Mouse (Mus musculus) myocyte (in vitro differentiated cells): ENCODE measurements at regions not wholly inside any gene's neighbourhood (a gene's known extent, or its start where the extent isn't known, plus 50 kb on each side); places are given as distances from the start of the nearest gene placed in this dataset.

ENCODE experiments used
- H3K27me3 ChIP-seq: one replicate; pipeline ENCODE4 v1.6.1; 2011; ENCODE audit not compliant: control insufficient read depth, insufficient read depth, insufficient read length
- H3K36me3 ChIP-seq: one replicate; pipeline ENCODE4 v1.6.1; 2011; ENCODE audit not compliant: control insufficient read depth, insufficient read depth
- H3K4me2 ChIP-seq: one replicate; pipeline ENCODE4 v1.6.1; 2011; ENCODE audit warnings: low read depth, control low read depth
- H3K4me3 ChIP-seq: one replicate; pipeline ENCODE4 v1.5.1; 2011; ENCODE audit warnings: mild to moderate bottlenecking, control low read depth, moderate library complexity
- H3K79me2 ChIP-seq: one replicate; pipeline ENCODE4 v1.6.1; 2011; ENCODE audit not compliant: control insufficient read depth, insufficient read depth
- H3ac ChIP-seq: one replicate; pipeline ENCODE4 v1.6.1; 2011; ENCODE audit not compliant: control insufficient read depth, insufficient read length
- CEBPB ChIP-seq: IDR thresholded peaks from 2 replicates; pipeline ENCODE4 v1.6.1; 2011; ENCODE audit warnings: mild to moderate bottlenecking, moderate library complexity; ENCODE audit not compliant: poor library complexity, insufficient read depth, severe bottlenecking
- E2F4 ChIP-seq: IDR thresholded peaks from one replicate; pipeline ENCODE4 v1.6.1; 2011; ENCODE audit warnings: mild to moderate bottlenecking, control low read depth, moderate library complexity; ENCODE audit not compliant: insufficient read depth
- MAX ChIP-seq: IDR thresholded peaks from one replicate; pipeline ENCODE4 v1.6.1; 2011; ENCODE audit warnings: low read depth, mild to moderate bottlenecking, control low read depth
- MYOD1 ChIP-seq, 3 experiments: IDR thresholded peaks; one replicate each; pipeline ENCODE4 v1.6.1; 2011; ENCODE audit warnings: control low read depth in 2 of 3, low read depth in 2 of 3, mild to moderate bottlenecking in 2 of 3, moderate library complexity in 1 of 3; ENCODE audit not compliant: insufficient read length in 2 of 3, control insufficient read depth in 1 of 3
- MYOG ChIP-seq, 3 experiments: IDR thresholded peaks; one replicate each; pipeline ENCODE4 v1.6.1; 2011; ENCODE audit warnings: control low read depth in 2 of 3, low read depth in 2 of 3, mild to moderate bottlenecking in 2 of 3; ENCODE audit not compliant: insufficient read length in 2 of 3, control insufficient read depth in 1 of 3, insufficient read depth in 1 of 3
- POLR2A ChIP-seq: IDR thresholded peaks from one replicate; pipeline ENCODE4 v1.6.1; 2011; ENCODE audit warnings: low read depth, mild to moderate bottlenecking, control low read depth, moderate library complexity; ENCODE audit not compliant: insufficient read length
- POLR2AphosphoS2 ChIP-seq: IDR thresholded peaks from one replicate; pipeline ENCODE4 v1.6.1; 2011; ENCODE audit warnings: low read depth, control low read depth; ENCODE audit not compliant: insufficient read length
- REST ChIP-seq: IDR thresholded peaks from one replicate; pipeline ENCODE4 v1.6.1; 2011; ENCODE audit warnings: mild to moderate bottlenecking, control low read depth, moderate library complexity; ENCODE audit not compliant: insufficient read depth, insufficient read length
- SRF ChIP-seq: IDR thresholded peaks from one replicate; pipeline ENCODE4 v1.6.1; 2011; ENCODE audit warnings: low read depth; ENCODE audit not compliant: control insufficient read depth, insufficient read length
- TCF12 ChIP-seq: IDR thresholded peaks from one replicate; pipeline ENCODE4 v1.6.1; 2011; ENCODE audit warnings: mild to moderate bottlenecking, control low read depth; ENCODE audit not compliant: poor library complexity, insufficient read depth, severe bottlenecking
- TCF3 ChIP-seq: IDR thresholded peaks from one replicate; pipeline ENCODE4 v1.6.1; 2011; ENCODE audit warnings: low read depth, control low read depth; ENCODE audit not compliant: insufficient read length
- USF1 ChIP-seq: IDR thresholded peaks from one replicate; pipeline ENCODE4 v1.6.1; 2011; ENCODE audit warnings: low read depth, mild to moderate bottlenecking, control low read depth, moderate library complexity

DNA sequence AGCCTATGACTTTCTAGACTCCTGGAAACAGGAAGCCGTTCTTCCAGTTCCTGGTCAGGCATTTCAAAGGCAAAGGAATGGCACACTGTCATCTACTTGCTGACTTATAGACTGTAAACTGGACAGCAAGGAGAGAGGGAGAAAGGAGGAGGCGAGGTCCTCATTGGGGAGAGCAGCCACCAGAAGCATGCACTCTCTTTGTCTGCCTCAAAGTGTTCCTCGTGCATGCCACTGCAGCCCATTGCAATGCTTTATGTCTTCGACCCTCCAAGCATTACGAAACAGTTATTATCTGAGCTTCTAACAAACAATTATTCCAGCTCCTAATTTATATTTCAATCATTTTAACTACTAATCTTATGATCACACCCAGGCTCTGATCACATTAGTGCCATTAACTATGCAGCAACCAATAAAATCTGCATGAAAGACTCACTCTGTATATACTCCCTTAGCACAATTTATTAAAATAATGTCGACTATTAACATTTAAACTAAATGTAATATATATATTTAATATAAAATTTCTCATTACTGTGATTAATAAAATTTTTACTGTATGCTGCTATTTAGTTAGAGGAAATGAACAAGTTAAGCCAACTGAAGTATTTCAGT lies 417.1 kb downstream of the Meis1 start:
- TF ChIP-seq CEBPB (no peak), MYOG (IDR thresholded peaks at IDR 0.05; ENCODE audit: control insufficient read depth in 1 of 3, insufficient read depth in 1 of 3, insufficient read length in 2 of 3, low read depth in 2 of 3) (no peak), POLR2AphosphoS2 (no peak), SRF (no peak)
- no peaks in the 10 kb centered on the region for H3K27me3 ChIP-seq
- no peak overlapping the region for H3K4me2 ChIP-seq
- H3K79me2 ChIP-seq, result no peaks in the 10 kb centered on the region
- H3ac ChIP-seq, result no peak overlapping the region
- H3K4me3 ChIP-seq, result no peak overlapping the region
- H3K36me3 ChIP-seq, result no peaks in the 10 kb centered on the region

DNA sequence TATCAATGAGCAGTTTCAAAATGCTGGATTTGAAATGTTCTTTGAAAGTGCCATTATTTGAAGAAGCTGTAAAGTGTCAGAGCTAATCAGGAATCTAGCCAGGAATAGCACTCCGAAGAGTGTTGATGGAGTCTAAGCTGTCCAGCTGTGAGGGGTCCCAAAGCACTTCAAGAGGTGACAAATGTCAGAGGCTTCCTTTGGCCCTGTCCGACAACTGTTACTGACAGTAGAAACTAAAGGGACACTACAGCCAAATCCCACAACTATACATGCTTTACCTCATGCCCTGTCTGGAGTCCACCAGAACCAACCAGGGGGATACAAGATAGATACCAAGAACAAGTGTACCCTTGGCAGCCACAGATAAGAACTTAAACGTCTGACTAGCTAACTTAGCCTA lies 420.4 kb downstream of the Meis1 start:
- Histone ChIP-seq H3K4me2 (no peak overlapping the region), H3K27me3 (no peaks in the 10 kb centered on the region), H3K4me3 (no peak overlapping the region), H3K79me2 (no peaks in the 10 kb centered on the region), H3ac (no peak overlapping the region), H3K36me3 (no peaks in the 10 kb centered on the region)
- TF ChIP-seq MYOD1 (IDR thresholded peaks at IDR 0.05; ENCODE audit: control insufficient read depth in 1 of 3, insufficient read length in 2 of 3, low read depth in 2 of 3) (no peak), POLR2AphosphoS2 (no peak), SRF (no peak), USF1 (no peak), CEBPB (no peak), REST (no peak), TCF12 (no peak), POLR2A (no peak), TCF3 (no peak)

GRCm38 (mm10) chr11:18596996-18597395 lies 421.8 kb downstream of the Meis1 start:
- H3K4me3 ChIP-seq, result no peak overlapping the region
- no peak overlapping the region for H3K4me2 ChIP-seq
- no peaks in the 10 kb centered on the region for H3K36me3 ChIP-seq
- no peaks in the 10 kb centered on the region for H3K27me3 ChIP-seq
- TF ChIP-seq SRF (no peak), USF1 (no peak), MAX (no peak), REST (no peak), CEBPB (no peak), TCF12 (no peak), POLR2A (no peak), TCF3 (no peak), POLR2AphosphoS2 (no peak), E2F4 (no peak), MYOG (IDR thresholded peaks at IDR 0.05; ENCODE audit: control insufficient read depth in 1 of 3, insufficient read depth in 1 of 3, insufficient read length in 2 of 3, low read depth in 2 of 3) (no peak), MYOD1 (IDR thresholded peaks at IDR 0.05; ENCODE audit: control insufficient read depth in 1 of 3, insufficient read length in 2 of 3, low read depth in 2 of 3) (no peak)
- no peak overlapping the region for H3ac ChIP-seq
- no peaks in the 10 kb centered on the region for H3K79me2 ChIP-seq

DNA sequence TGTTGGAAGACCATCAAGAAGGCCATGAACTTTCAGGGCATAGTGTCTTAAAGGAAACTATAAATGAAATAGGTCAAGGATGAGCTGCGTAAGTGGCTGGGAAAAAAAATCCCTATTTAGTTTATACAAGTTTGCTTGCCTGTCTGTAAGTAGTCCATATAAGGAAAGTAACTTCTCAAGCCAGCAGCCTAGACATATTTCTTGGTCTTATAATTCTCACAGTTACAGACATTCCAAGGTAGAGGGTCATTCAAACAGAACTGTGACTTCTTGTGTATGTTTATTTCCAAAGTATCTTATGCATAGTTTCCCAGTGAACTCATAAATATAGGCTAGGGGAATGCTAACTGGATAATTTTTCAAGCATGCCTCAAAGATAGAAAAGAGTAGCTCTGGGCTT lies 428.3 kb downstream of the Meis1 start:
- TF ChIP-seq USF1 (no peak), E2F4 (no peak), MAX (no peak), SRF (no peak)
- Histone ChIP-seq H3ac (no peak overlapping the region), H3K4me3 (no peak overlapping the region), H3K27me3 (no peaks in the 10 kb centered on the region), H3K4me2 (no peak overlapping the region), H3K36me3 (no peaks in the 10 kb centered on the region), H3K79me2 (no peaks in the 10 kb centered on the region)

GRCm38 (mm10) chr11:18586468-18586867 lies 432.3 kb downstream of the Meis1 start:
- no peaks in the 10 kb centered on the region for H3K79me2 ChIP-seq
- TF ChIP-seq USF1 (no peak), MYOD1 (IDR thresholded peaks at IDR 0.05; ENCODE audit: control insufficient read depth in 1 of 3, insufficient read length in 2 of 3, low read depth in 2 of 3) (no peak), TCF12 (no peak), TCF3 (no peak), MYOG (IDR thresholded peaks at IDR 0.05; ENCODE audit: control insufficient read depth in 1 of 3, insufficient read depth in 1 of 3, insufficient read length in 2 of 3, low read depth in 2 of 3) (no peak), E2F4 (no peak), POLR2AphosphoS2 (no peak), SRF (no peak), POLR2A (no peak), CEBPB (no peak), REST (no peak), MAX (no peak)
- H3K4me2 ChIP-seq, result no peak overlapping the region
- H3ac ChIP-seq, result no peak overlapping the region
- no peaks in the 10 kb centered on the region for H3K27me3 ChIP-seq
- no peaks in the 10 kb centered on the region for H3K36me3 ChIP-seq
- H3K4me3 ChIP-seq, result no peak overlapping the region
